Mouse (Mus musculus): Measurements from ENCODE around the gene Il34. TPM values are rescaled to one million over a fixed set of nuclear protein-coding genes. Genes with fewer than 3 reads are reported as not detected.
A peak's percentile ranks its signal among the peaks of the same experiment; 100 is the strongest.

The Il34 gene
- polyA plus RNA-seq, 1 experiment from 2014 or later: 2.4 TPM

- no peaks in the 10 kb centered on the region for H3K9me3 ChIP-seq (ENCODE audit: low read depth, low read length)
- no peaks in the 10 kb centered on the region for H3K4me1 ChIP-seq (ENCODE audit: insufficient read depth)
- H3K4me3 ChIP-seq (ENCODE audit: low read depth, low read length): no peak overlapping the region
- DNase-seq: no peak
- no peak overlapping the region for H3K4me2 ChIP-seq
- 81% methylated on average over 2 of the region's 2 CpGs for WGBS
- H3K27ac ChIP-seq (ENCODE audit: low read depth): no peak overlapping the region
- H3K27me3 ChIP-seq (ENCODE audit: insufficient read depth, low read length): no peaks in the 10 kb centered on the region
- no peak for TF ChIP-seq CTCF (IDR thresholded peaks at IDR 0.05; ENCODE audit: low read depth)
- no peak overlapping the region for H3K9ac ChIP-seq
- H3K36me3 ChIP-seq (ENCODE audit: insufficient read depth): peaks cover 99% of the 10 kb centered on the region
- no peak for ATAC-seq (ENCODE audit: insufficient read depth)
These were observed 14.5 kb upstream of the Il34 start for GRCm38 (mm10) chr8:110820257-110820656.

- Histone ChIP-seq H3K27me3 (ENCODE audit: insufficient read depth, low read length) (no peaks in the 10 kb centered on the region), H3K9me3 (ENCODE audit: low read depth, low read length) (no peaks in the 10 kb centered on the region), H3K4me3 (ENCODE audit: low read depth, low read length) (no peak overlapping the region), H3K9ac (no peak overlapping the region), H3K4me1 (ENCODE audit: insufficient read depth) (no peaks in the 10 kb centered on the region), H3K27ac (ENCODE audit: low read depth) (no peak overlapping the region), H3K36me3 (ENCODE audit: insufficient read depth) (peaks cover 99% of the 10 kb centered on the region), H3K4me2 (no peak overlapping the region)
- 75% methylated on average over 3 of the region's 3 CpGs for WGBS
- TF ChIP-seq CTCF (IDR thresholded peaks at IDR 0.05; ENCODE audit: low read depth): peak; percentile 14; the same call in 1 of the 2 replicates
- DNase-seq: peak; percentile 49
- no peak for ATAC-seq (ENCODE audit: insufficient read depth)
These were observed 12.9 kb upstream of the Il34 start for GRCm38 (mm10) chr8:110818593-110818992.

GRCm38 (mm10) chr8:110816990-110817389 lies 11.3 kb upstream of the Il34 start:
- 88% methylated on average over 1 of the region's 1 CpGs for WGBS
- no peak overlapping the region for H3K4me3 ChIP-seq (ENCODE audit: low read depth, low read length)
- TF ChIP-seq CTCF (IDR thresholded peaks at IDR 0.05; ENCODE audit: low read depth): no peak
- H3K9me3 ChIP-seq (ENCODE audit: low read depth, low read length): no peaks in the 10 kb centered on the region
- DNase-seq (no peak), ATAC-seq (ENCODE audit: insufficient read depth) (no peak)
- H3K27ac ChIP-seq (ENCODE audit: low read depth): no peak overlapping the region
- H3K4me2 ChIP-seq: no peak overlapping the region
- H3K9ac ChIP-seq: no peak overlapping the region
- H3K36me3 ChIP-seq (ENCODE audit: insufficient read depth): peaks cover 100% of the 10 kb centered on the region
- H3K27me3 ChIP-seq (ENCODE audit: insufficient read depth, low read length): no peaks in the 10 kb centered on the region
- no peaks in the 10 kb centered on the region for H3K4me1 ChIP-seq (ENCODE audit: insufficient read depth)

GRCm38 (mm10) chr8:110815308-110815707 lies 9.6 kb upstream of the Il34 start:
- Histone ChIP-seq H3K27ac (ENCODE audit: low read depth) (no peak overlapping the region), H3K36me3 (ENCODE audit: insufficient read depth) (peaks cover 100% of the 10 kb centered on the region), H3K9me3 (ENCODE audit: low read depth, low read length) (no peaks in the 10 kb centered on the region), H3K9ac (no peak overlapping the region), H3K4me3 (ENCODE audit: low read depth, low read length) (no peak overlapping the region), H3K4me1 (ENCODE audit: insufficient read depth) (no peaks in the 10 kb centered on the region), H3K4me2 (no peak overlapping the region), H3K27me3 (ENCODE audit: insufficient read depth, low read length) (no peaks in the 10 kb centered on the region)
- no peak for TF ChIP-seq CTCF (IDR thresholded peaks at IDR 0.05; ENCODE audit: low read depth)
- WGBS: 74% methylated on average over 3 of the region's 3 CpGs
- DNase-seq (no peak), ATAC-seq (ENCODE audit: insufficient read depth) (no peak)

- Histone ChIP-seq H3K4me3 (ENCODE audit: low read depth, low read length) (no peak overlapping the region), H3K36me3 (ENCODE audit: insufficient read depth) (peaks cover 95% of the 10 kb centered on the region), H3K9me3 (ENCODE audit: low read depth, low read length) (no peaks in the 10 kb centered on the region), H3K4me2 (no peak overlapping the region), H3K27me3 (ENCODE audit: insufficient read depth, low read length) (no peaks in the 10 kb centered on the region), H3K27ac (ENCODE audit: low read depth) (no peak overlapping the region), H3K9ac (no peak overlapping the region), H3K4me1 (ENCODE audit: insufficient read depth) (0 out of 2 replicates have a peak, but pooled peaks cover 3% of the 10 kb centered on the region)
- no peak for TF ChIP-seq CTCF (IDR thresholded peaks at IDR 0.05; ENCODE audit: low read depth)
- no peak for DNase-seq
- 84% methylated on average over 7 of the region's 7 CpGs for WGBS
- ATAC-seq (ENCODE audit: insufficient read depth): no peak
These were observed 7.5 kb upstream of the Il34 start for GRCm38 (mm10) chr8:110813081-110813812.

- Histone ChIP-seq H3K27ac (ENCODE audit: low read depth) (no peak overlapping the region), H3K4me3 (ENCODE audit: low read depth, low read length) (no peak overlapping the region), H3K4me2 (no peak overlapping the region), H3K36me3 (ENCODE audit: insufficient read depth) (peaks cover 88% of the 10 kb centered on the region), H3K4me1 (ENCODE audit: insufficient read depth) (0 out of 2 replicates have a peak, but pooled peaks cover 3% of the 10 kb centered on the region), H3K9ac (no peak overlapping the region), H3K27me3 (ENCODE audit: insufficient read depth, low read length) (no peaks in the 10 kb centered on the region), H3K9me3 (ENCODE audit: low read depth, low read length) (no peaks in the 10 kb centered on the region)
- DNase-seq (no peak), ATAC-seq (ENCODE audit: insufficient read depth) (no peak)
- 91% methylated on average over 7 of the region's 7 CpGs for WGBS
- no peak for TF ChIP-seq CTCF (IDR thresholded peaks at IDR 0.05; ENCODE audit: low read depth)
These were observed 6.8 kb upstream of the Il34 start for GRCm38 (mm10) chr8:110812349-110813080.

- 88% methylated on average over 7 of the region's 7 CpGs for WGBS
- H3K27me3 ChIP-seq (ENCODE audit: insufficient read depth, low read length): no peaks in the 10 kb centered on the region
- no peak for ATAC-seq (ENCODE audit: insufficient read depth)
- H3K4me1 ChIP-seq (ENCODE audit: insufficient read depth): 0 out of 2 replicates have a peak, but pooled peaks cover 3% of the 10 kb centered on the region
- H3K9ac ChIP-seq: no peak overlapping the region
- TF ChIP-seq CTCF (IDR thresholded peaks at IDR 0.05; ENCODE audit: low read depth): no peak
- H3K9me3 ChIP-seq (ENCODE audit: low read depth, low read length): no peaks in the 10 kb centered on the region
- peaks cover 81% of the 10 kb centered on the region for H3K36me3 ChIP-seq (ENCODE audit: insufficient read depth)
- no peak overlapping the region for H3K4me2 ChIP-seq
- no peak overlapping the region for H3K27ac ChIP-seq (ENCODE audit: low read depth)
- no peak overlapping the region for H3K4me3 ChIP-seq (ENCODE audit: low read depth, low read length)
- DNase-seq: no peak
These were observed 6.1 kb upstream of the Il34 start for GRCm38 (mm10) chr8:110811793-110812192.
